Mouse (Mus musculus): ENCODE results near the gene Tagap. TPM values are rescaled to one million over a fixed set of nuclear protein-coding genes. Genes with fewer than 3 reads are reported as not detected.

Gene Tagap
- polyA plus RNA-seq, 1 experiment = 9.0 TPM

DNA sequence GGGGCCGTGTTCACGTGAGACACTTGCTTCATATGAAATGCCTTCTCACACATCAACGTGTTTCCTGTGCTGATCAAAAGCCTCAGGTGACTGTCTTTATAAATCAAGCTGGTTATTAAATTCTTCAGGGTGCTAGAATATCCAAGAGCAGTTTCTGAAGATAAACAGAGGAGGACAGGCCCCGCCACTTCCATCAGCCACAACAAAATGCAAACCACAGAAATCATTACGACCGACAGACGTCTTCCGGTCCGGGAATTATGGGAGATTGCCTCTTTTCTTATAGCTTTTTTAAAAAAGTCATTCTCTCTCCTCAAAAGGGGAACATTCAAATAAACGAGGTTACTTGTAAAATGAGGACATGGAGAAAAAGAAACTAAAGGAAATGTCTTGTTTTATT lies 41.2 kb upstream of the Tagap start:
- Histone ChIP-seq H3K27me3 (ENCODE audit: control insufficient read depth, insufficient read depth, low read length) (no peaks in the 10 kb centered on the region), H3K27ac (ENCODE audit: control insufficient read depth, insufficient read depth, low read length) (no peak overlapping the region), H3K4me3 (ENCODE audit: control insufficient read depth, insufficient read depth, low read length) (no peak overlapping the region), H3K36me3 (ENCODE audit: control insufficient read depth, insufficient read depth, low read length) (no peaks in the 10 kb centered on the region), H3K4me1 (replicated peaks; ENCODE audit: control insufficient read depth, insufficient read depth, low read length) (no peaks in the 10 kb centered on the region)
- no peak for DNase-seq
- TF ChIP-seq POLR2A (IDR thresholded peaks at IDR 0.05; ENCODE audit: control insufficient read depth, extremely low read depth, insufficient read depth, low read length, poor library complexity) (no peak), CTCF (IDR thresholded peaks at IDR 0.05; ENCODE audit: borderline replicate concordance, control insufficient read depth, extremely low read depth, insufficient read depth, low read length, poor library complexity) (no peak)
- WGBS = 32% methylated on average over 10 of the region's 10 CpGs

DNA sequence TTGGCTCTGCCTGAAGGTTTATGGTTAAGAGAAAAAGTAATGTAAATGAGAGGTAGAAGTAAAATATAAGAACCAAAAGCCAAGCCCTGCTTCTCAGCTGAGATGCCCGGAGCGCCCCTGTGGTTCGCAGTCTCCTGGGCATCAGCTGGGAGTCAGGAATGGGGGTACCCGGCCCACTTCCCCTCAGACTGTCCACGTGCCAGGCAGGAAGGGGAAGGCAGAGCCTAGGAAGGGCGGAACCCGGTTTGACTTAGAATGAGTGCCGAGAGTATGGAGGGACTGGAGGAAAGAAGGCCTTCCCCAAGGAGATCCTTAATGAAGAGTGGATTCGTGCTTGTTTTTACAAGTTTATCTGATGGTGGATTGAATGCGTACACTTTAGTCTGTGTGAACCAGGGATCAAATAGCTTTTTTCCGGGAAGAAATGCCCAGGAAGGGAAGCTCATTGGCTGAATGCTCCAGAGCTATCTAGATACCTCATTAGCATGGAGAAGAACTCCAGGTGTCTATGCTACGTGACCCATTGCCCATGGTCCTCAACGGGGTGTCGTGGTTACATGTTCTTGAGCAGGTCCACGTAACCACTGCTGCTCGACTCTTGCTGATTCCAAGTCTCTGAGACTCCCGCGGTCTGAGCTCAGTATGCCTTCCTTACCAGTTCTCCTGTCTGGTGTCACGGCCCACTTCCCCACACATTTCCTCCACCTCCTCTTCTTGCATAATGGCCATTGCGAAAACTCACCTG lies 38.6 kb upstream of the Tagap start:
- H3K27me3 ChIP-seq (ENCODE audit: control insufficient read depth, insufficient read depth, low read length) = no peaks in the 10 kb centered on the region
- H3K4me3 ChIP-seq (ENCODE audit: control insufficient read depth, insufficient read depth, low read length) = no peak overlapping the region
- DNase-seq = no peak
- TF ChIP-seq CTCF (IDR thresholded peaks at IDR 0.05; ENCODE audit: borderline replicate concordance, control insufficient read depth, extremely low read depth, insufficient read depth, low read length, poor library complexity) (no peak), POLR2A (IDR thresholded peaks at IDR 0.05; ENCODE audit: control insufficient read depth, extremely low read depth, insufficient read depth, low read length, poor library complexity) (no peak)
- no peaks in the 10 kb centered on the region for H3K36me3 ChIP-seq (ENCODE audit: control insufficient read depth, insufficient read depth, low read length)
- no peak overlapping the region for H3K27ac ChIP-seq (ENCODE audit: control insufficient read depth, insufficient read depth, low read length)
- no peaks in the 10 kb centered on the region for H3K4me1 ChIP-seq (replicated peaks; ENCODE audit: control insufficient read depth, insufficient read depth, low read length)
- WGBS = 84% methylated on average over 20 of the region's 20 CpGs

DNA sequence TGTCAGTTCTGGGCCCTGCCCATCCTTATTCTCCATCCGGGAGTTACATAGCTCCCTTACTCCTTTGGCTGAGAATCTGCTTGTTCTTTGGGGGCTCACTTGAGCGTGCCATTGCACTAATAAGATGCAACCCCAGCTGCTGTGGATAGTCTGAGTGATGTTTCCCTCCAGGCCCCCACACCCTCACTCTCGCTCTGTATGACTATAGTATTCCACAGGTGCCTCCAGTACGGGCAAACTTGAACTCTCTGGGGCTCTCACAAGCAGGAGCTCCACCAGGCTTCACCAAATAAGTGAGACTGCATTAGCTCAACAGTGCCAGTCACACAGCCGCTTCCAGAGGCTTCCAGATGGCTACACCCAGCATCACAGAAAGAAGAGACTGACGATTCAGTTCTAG lies 37.5 kb upstream of the Tagap start:
- 92% methylated on average over 6 of the region's 6 CpGs for WGBS
- no peaks in the 10 kb centered on the region for H3K27me3 ChIP-seq (ENCODE audit: control insufficient read depth, insufficient read depth, low read length)
- DNase-seq = no peak
- H3K4me3 ChIP-seq (ENCODE audit: control insufficient read depth, insufficient read depth, low read length) = no peak overlapping the region
- no peak overlapping the region for H3K27ac ChIP-seq (ENCODE audit: control insufficient read depth, insufficient read depth, low read length)
- H3K36me3 ChIP-seq (ENCODE audit: control insufficient read depth, insufficient read depth, low read length) = no peaks in the 10 kb centered on the region
- TF ChIP-seq POLR2A (IDR thresholded peaks at IDR 0.05; ENCODE audit: control insufficient read depth, extremely low read depth, insufficient read depth, low read length, poor library complexity) (no peak), CTCF (IDR thresholded peaks at IDR 0.05; ENCODE audit: borderline replicate concordance, control insufficient read depth, extremely low read depth, insufficient read depth, low read length, poor library complexity) (no peak)
- H3K4me1 ChIP-seq (replicated peaks; ENCODE audit: control insufficient read depth, insufficient read depth, low read length) = no peaks in the 10 kb centered on the region; the same call in 1 of the 2 replicates

DNA sequence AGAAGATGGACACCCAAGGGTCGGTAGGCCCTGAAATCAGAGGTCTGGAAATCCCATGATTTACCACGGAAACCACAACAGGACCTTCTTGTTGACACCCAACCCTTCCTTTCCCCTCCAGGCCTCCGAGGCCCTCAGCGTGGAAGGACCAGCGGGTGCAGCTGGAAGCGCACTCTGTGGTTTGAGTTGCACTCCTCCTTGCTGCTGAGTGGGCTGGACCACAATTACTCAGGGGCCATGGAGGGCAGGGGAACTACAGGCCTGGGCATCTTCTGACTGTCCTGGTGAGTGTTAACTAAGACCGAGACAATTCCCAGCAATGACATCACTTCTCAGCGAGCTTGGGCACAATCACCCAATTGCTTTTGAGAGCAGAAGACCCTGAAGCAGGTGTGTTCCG lies 36.8 kb upstream of the Tagap start:
- Histone ChIP-seq H3K27ac (ENCODE audit: control insufficient read depth, insufficient read depth, low read length) (no peak overlapping the region), H3K4me1 (replicated peaks; ENCODE audit: control insufficient read depth, insufficient read depth, low read length) (no peaks in the 10 kb centered on the region; the same call in 1 of the 2 replicates), H3K36me3 (ENCODE audit: control insufficient read depth, insufficient read depth, low read length) (no peaks in the 10 kb centered on the region), H3K27me3 (ENCODE audit: control insufficient read depth, insufficient read depth, low read length) (no peaks in the 10 kb centered on the region), H3K4me3 (ENCODE audit: control insufficient read depth, insufficient read depth, low read length) (no peak overlapping the region)
- 33% methylated on average over 9 of the region's 9 CpGs for WGBS
- no peak for DNase-seq
- TF ChIP-seq POLR2A (IDR thresholded peaks at IDR 0.05; ENCODE audit: control insufficient read depth, extremely low read depth, insufficient read depth, low read length, poor library complexity) (no peak), CTCF (IDR thresholded peaks at IDR 0.05; ENCODE audit: borderline replicate concordance, control insufficient read depth, extremely low read depth, insufficient read depth, low read length, poor library complexity) (no peak)

DNA sequence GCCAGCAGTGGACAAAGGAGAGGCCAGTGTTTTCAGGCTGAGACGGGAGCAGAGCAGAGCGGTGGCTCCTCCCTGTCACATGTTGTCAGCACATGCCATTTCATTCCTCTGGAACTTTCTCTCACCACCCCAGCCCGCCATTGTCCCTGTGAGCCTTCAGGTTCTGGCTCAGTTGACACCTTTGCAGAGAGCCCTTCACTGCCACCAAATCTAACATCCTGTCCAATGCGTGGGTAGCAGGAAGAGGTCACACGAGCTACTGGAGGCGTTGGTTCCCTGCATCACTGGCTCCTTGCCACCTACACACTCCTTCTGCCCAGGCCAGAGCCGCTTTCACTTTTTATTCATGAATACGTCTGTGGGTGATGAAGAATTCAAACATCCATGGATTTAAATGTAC lies 33.1 kb upstream of the Tagap start:
- no peaks in the 10 kb centered on the region for H3K36me3 ChIP-seq (ENCODE audit: control insufficient read depth, insufficient read depth, low read length)
- no peaks in the 10 kb centered on the region for H3K27me3 ChIP-seq (ENCODE audit: control insufficient read depth, insufficient read depth, low read length)
- 52% methylated on average over 8 of the region's 8 CpGs for WGBS
- H3K27ac ChIP-seq (ENCODE audit: control insufficient read depth, insufficient read depth, low read length) = no peak overlapping the region
- TF ChIP-seq CTCF (IDR thresholded peaks at IDR 0.05; ENCODE audit: borderline replicate concordance, control insufficient read depth, extremely low read depth, insufficient read depth, low read length, poor library complexity) = no peak
- H3K4me1 ChIP-seq (replicated peaks; ENCODE audit: control insufficient read depth, insufficient read depth, low read length) = peaks cover 14% of the 10 kb centered on the region
- no peak for DNase-seq
- no peak overlapping the region for H3K4me3 ChIP-seq (ENCODE audit: control insufficient read depth, insufficient read depth, low read length)

DNA sequence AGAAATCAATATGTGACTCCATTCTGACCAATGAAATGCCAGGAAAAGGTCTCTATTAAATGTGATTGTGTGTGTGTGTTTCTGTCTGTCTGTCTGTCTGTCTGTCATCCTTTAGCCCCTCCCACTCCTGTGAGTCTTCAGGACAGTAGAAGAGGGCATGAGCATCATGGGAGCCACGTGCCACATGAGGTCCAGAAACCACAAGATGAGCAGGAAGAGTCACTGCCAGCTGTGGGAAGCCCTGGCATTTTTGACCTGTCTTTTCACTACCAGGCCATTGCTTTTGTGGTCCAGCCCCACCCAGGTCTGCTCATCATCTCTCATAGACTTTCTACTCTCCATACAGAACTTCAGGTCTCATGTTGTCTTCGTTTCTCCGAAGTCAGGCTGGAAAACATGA lies 31.7 kb upstream of the Tagap start:
- Histone ChIP-seq H3K4me1 (replicated peaks; ENCODE audit: control insufficient read depth, insufficient read depth, low read length) (peaks cover 16% of the 10 kb centered on the region), H3K27me3 (ENCODE audit: control insufficient read depth, insufficient read depth, low read length) (no peaks in the 10 kb centered on the region), H3K27ac (ENCODE audit: control insufficient read depth, insufficient read depth, low read length) (no peak overlapping the region), H3K36me3 (ENCODE audit: control insufficient read depth, insufficient read depth, low read length) (no peaks in the 10 kb centered on the region), H3K4me3 (ENCODE audit: control insufficient read depth, insufficient read depth, low read length) (no peak overlapping the region)
- 72% methylated on average over 3 of the region's 3 CpGs for WGBS
- TF ChIP-seq POLR2A (IDR thresholded peaks at IDR 0.05; ENCODE audit: control insufficient read depth, extremely low read depth, insufficient read depth, low read length, poor library complexity) = no peak
- no peak for TF ChIP-seq CTCF (IDR thresholded peaks at IDR 0.05; ENCODE audit: borderline replicate concordance, control insufficient read depth, extremely low read depth, insufficient read depth, low read length, poor library complexity)
- no peak for DNase-seq

Measured in thymus, adult 2 months (tissue).